Mouse (Mus musculus) E14TG2a.4 (cell line): Measurements from ENCODE around the gene Micu1.

Experiments used
- CTCF ChIP-seq: conservative IDR thresholded peaks from 2 replicates; pipeline ENCODE4 v1.5.1; 2014; ENCODE audit warnings: low read length
- NANOG ChIP-seq: IDR thresholded peaks from 2 replicates; pipeline ENCODE4 v1.6.1; 2014; ENCODE audit warnings: borderline replicate concordance, low read length, mixed read lengths

DNA sequence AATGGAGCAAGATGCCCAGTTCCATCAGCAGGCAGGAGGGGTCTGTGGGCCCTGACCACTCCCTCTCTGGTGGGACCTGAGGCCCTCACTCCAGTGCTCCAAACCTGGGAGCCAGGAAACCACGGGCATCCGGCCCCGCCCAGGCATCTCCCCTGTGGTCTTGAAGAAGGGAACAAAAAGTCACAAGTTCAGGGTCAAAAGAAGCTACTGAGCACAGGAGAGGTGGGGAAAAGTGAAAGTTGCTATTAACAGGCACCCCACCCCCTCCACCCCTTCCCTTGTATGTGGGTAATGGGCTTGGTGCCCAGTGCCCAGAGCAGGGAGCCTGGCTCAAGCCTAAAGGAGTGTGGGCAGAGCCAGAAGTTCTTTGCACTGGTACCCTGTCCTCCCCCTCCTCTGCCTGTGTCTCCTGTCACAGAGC, 194.6 kb downstream of the Micu1 start:
- TF ChIP-seq NANOG (no peak), CTCF (no peak)
